Mouse (Mus musculus): ENCODE results near the gene Slc38a3.
A peak's percentile ranks its signal among the peaks of the same experiment; 100 is the strongest.

The Slc38a3 gene

DNA sequence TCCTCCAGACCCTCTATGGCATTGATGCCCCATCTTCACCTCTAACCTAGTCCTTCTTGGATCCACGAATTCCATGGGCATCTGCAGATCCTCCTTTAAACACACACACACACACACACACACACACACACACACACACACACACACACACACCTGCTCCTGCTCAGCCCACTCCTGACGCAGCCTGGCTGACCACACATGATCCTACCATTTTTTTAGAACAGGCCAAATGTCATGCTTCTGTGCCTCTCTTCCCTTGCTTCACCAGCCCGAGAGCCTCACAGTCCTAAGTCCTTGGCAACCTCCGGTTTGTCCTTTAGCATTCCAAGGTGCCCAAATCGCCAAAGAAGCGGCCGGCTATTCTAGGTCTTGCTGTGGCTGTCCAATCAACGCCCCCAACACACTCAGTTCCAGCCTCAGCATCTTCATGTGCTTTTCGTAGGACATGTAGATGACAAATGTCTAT is at the start of gene Slc38a3:
Slc38a3 (minus strand) TSS at position 51 of the 466 bp plus-strand sequence.
- DNase-seq (ENCODE audit: low spot score): no peak

DNA sequence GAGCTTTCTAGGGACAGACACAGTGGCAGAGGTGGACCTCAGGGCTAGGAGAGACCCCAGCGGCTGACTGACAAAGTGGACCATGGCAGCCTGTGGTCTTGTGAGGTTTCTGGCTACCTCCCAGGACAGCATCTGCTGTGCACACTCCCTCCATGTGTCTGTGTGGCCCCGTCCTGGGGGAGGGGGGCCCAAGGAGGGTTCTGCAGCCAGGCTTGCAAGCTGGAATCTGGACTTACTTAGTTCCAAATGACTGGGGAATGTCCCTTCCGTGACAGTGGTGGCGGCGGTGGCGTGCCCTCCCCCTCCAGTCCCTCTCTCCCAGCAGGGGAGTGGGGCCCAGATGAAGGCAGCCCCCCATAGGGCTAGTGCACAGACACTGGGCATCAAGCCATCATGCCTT is 47.6 kb upstream of the Slc38a3 start:
- no peak for DNase-seq (ENCODE audit: low spot score)

DNA sequence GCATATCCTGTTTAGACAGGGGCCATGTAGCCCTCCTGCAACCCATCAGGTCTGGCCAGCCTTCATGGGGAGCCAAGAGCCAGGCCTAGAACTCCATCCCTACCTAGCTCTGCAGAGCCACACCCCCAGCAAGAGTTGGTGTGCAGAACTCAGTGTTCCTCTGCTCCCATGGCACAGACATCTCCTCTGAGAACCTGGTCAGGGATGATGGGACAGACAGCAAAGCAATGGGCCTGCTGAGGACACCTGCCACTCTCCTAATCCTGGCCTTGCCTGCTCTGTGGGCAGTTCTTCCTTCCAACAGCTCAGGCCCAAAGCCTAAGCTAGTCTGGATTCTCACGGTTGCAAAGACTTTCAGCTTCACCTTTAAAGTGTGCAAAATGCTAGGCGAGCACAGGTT is 46.3 kb upstream of the Slc38a3 start:
- DNase-seq (ENCODE audit: low spot score): no peak

DNA sequence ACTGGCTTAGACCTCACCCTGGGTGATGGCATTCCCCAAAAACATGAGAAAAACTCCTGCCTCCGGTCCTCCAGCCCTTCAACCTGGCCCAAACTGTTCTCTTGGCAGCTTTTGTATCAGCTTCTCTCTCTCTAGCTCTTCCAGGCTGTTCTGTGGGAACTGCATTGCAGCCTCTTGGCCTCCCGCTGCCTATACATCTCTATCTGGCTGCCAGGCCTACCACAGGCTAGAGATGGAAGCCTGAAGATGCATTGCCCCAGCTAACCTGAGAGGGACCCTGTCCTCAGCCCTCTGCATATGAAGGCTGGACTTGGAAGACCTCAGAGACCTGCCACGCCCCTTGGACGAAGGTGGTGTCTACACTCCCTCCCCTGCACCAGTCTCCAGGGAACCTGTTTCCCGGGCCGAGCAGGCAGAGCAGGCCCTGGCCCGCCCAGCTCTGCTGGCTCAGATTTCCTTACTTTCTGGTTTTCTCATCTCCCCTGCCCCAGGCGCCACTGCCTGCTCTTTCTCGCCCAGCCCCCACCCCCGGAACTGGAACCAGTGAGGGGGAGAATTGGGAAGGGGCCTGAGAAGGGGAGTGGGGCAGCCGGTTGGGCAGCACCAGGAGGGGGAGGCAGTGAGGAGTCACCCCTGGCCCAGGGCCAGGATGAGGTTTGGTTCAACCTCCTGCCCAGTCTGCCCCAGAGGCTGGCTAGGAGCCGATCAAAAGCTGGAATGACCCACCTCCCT is 45.1 kb upstream of the Slc38a3 start:
- peak; percentile 53 for DNase-seq (ENCODE audit: low spot score)

DNA sequence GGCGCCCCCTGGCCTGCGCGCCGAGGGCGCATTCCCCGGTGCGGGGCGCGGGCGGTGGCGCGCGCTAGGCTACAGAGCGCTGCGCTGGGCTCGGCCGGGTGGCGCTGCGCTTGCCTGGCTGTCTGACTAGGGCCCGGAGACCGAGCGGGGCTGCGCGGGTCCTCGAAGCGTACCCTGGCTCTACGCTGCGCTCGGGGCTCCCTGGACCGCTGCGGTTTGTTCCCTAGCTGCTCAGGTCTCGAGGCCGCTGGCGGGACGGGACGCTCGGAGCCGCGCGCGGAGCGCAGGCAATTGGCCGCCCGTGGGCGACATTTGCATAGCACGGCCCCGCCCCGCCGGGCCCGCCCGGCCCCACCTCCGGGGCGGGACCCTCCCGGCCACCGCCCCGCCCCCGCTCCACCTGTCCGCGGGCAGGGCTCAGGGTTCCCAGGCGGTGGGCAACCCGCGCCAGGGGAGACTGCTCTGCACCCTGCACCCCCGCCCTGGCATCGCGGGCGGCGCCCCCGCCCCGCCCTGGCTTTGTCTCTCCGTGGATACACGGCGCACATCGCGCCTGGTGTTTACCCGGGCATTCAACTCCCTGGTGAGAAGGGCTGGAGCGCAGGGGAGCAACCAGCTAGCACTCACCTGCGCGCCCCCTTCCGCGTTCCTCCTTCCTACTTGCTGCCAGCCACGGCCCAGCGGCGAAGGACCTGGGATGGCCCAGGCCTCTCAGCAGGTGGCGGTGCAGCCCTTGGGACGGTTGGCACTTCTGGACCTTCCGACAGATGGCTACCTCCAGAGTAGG is 40.6 kb upstream of the Slc38a3 start, which contains the start of gene Sema3f:
Sema3f (minus strand) TSS at position 779 of the 787 bp plus-strand sequence.
- DNase-seq (ENCODE audit: low spot score): peak; percentile 67

DNA sequence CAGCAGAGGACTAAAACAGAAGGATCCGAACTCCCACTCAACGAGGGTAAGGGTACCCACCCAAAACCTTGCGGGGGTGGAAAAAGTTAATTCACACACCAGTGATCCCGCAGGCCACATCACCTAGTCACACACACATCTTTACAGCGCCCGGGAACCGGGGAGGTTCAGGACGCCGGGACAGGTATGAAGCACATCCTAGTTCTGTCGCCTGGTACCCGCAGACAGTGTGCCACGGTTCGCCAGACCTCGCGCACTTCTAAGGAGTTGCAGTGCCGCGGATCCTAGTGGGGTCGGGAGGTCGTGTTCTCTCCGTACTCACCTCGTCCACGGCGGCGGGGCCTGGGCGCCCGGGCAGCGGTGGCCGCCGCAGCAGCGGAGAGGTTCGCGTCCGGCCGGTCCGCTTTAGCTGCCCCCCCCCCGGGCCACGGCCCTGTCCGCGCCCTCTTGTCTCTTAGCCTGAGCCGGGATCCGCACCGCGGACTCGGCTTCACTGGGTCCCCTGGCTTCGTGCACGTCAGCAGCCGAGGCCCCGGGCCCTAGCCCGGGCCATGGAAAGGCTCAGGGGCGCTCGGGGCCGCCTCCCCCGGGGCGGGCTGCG is 39.9 kb upstream of the Slc38a3 start:
- no peak for DNase-seq (ENCODE audit: low spot score)

DNA sequence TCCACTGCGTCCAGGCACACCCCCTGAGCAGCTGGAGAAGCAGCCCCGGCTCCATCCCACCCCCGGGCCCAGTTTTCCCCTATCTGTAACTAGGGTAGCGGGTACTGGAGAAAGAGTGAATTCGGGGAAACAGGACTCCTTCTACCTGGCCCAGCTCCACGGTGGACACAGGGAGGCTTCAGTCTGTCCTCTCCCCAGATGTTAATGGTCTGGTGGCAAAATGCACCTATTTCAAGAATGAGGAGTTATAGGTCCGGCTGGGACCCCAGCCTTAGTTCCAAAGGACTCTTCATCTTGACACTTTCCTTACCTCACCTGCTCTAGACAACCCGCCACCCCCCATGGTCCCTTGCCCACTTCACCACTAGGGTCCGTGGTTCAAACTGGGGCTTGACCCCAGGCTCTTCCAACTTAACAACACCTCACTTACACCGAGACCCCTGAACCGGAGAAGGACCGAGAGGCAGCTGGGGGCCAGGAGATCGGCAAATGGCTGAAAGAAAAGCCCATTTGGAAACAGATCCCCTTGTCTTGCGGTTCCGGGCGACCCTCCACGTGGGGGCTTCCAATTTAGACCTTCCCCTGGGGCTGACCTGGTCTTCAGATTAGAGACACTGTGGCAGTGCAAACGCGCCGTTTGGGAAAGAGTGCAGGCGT is 39.2 kb upstream of the Slc38a3 start:
- no peak for DNase-seq (ENCODE audit: low spot score)

DNA sequence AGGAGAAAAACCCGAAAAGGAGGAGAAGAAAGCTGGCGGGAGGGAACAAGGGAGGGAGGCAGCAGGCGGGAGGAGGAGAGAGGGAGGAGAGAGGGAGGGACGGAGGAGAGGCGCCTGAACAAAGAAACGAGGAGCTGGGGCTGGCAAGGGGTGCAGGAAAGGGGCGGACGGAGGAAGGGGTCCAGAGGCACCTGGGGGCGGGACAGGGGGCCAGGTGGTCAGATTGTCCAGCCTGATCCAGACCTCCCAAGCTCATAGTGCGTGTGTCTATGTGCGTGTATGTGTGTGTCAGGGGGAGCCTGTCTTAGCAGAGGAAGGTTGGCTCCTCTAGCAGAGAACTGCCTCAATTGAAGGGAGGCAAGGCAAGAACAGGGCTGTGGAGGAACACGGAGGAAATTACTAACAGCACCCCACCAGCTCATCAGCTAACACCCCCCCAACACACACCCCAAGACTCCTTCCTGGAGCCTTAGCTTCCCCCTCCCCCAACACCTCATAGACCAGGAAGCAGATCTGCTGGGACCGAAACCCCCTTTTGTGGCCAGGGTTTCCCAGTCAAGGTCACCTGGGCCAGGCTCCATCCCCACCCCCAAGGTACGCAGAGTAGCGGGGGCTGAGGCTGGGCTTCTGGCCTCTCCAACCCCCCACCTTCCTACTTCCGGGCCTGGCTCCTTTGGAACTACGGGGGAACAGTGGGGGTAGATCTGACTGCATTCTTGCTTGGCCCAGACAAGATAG is 38.5 kb upstream of the Slc38a3 start:
- no peak for DNase-seq (ENCODE audit: low spot score)

DNA sequence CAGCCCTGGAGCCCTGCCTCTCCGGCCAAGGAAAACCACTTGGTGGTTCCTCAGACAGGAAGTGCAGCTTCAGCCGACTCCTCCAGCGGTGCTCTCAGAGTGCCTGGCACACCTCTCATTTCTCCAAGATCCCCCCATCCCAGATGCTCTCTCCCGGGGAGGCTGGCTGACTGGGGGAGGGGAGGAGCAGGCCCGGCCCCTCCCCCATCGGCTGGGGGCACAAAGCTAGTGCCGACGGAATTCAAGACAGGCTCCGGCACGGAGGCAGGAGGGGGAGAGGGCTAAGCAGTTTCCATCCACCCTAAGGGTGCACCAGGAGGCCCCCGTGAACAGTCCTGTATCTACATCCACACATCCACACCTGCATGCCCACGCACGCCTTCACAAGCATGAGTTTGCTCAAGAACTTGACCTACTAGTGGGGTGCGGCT is 37.5 kb upstream of the Slc38a3 start:
- DNase-seq (ENCODE audit: low spot score): no peak

DNA sequence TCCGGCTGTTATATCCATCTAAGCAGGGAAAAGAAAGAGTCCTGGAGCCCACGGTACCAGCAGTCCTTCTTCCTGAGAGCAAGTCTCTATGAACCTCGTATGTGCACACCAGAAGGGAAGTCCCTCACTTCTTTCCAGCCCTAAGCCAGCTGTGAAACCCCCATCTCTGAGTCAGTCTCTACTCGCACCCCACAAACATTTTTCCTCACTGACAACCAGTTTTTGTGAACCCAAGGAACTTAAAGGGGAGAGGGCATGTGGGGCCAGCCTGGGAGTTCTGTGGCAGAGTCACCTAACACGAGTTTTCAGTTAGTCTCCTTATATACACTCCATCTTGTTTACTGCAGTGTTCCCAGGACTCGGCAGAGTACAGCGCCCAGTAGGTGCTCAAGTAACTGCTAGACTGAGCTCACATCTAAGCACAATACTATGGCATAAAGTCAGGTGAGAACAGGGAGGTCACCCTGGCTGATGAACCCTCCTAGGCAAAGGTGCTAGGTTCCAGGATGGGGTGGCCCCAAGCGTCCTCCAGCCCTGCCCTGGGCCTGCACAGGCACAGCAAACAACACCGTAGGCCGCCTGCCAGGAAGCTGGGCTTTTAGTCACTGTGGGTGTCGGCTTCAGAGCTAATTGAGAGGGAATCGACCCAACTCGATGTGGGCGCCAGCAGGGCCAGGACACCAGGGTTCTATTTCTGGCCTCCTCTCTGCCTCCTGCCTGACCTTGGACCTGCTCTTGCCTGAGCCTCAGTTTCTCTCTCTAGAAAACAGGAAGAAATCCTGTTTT is 34.2 kb upstream of the Slc38a3 start:
- DNase-seq (ENCODE audit: low spot score): no peak

DNA sequence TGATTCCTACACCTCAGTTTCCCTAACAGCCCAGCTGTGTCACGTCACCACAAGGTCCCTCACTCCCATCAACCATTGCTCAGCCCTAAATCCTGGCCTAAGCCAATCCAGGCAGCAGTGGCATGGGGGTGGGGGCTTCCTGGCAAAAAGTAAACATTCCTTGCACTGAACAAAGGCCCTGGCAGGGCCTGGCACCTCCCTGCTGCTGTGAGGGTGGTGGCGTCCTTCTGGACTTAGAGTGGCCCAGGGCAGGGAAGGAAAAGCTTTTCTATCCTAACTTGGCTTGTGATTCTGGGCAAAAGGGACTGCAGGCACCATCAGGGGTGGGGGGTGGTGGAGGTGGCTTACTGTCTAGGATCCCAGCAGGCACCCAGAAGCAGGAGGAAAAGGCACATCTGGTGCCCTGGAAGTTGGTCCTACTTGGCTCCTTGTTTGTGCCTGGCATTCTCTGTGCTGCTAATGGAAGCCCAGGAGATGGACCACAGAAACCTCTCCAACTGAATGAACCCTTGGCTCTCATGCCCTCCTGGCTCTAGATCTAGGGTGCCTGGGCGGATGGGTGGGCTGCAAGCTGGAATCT is 33.4 kb upstream of the Slc38a3 start:
- no peak for DNase-seq (ENCODE audit: low spot score)

DNA sequence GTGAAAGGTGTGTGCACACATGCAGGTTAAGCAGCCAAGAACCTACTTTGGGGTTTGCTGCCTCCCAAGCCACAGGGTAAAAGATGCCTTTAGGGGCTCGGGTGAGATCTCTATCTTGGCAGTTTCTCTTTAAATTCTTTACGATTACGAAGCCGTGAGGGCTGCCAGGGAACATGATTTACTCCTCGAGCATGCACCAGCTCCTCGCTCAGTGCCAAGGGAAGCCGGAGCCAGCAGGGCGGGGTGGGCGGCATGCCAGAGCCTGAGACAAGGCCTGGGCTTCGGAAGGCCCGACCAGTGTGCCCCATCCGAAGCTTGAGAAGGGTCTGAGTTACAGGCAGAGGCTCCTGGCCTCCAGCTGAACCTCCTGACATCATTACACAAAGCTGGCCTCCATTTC is 32.3 kb upstream of the Slc38a3 start:
- DNase-seq (ENCODE audit: low spot score): peak; percentile 70

DNA sequence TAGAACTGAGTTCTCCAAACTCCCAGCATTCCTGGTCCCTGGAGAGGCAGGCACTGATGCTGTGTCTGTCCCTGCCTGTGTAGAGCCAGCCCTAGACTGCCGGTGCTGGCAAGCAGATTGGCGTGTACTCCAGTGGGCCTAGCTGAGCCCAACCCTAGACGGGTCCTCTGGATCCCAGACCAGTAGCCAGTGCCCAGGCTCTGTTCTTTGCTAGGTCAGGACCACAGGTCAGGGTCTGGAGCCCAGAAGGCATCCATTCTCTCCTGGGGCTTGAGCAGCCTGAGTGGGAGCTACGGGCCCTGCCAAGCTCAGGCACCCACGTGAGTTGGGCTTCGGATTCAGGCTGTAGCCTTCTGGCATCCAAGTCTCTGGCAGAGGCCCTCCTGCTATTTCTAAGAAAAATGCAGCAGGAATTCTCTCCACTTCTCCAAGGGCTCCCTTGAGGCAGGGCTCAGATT is 30.8 kb upstream of the Slc38a3 start:
- no peak for DNase-seq (ENCODE audit: low spot score)

DNA sequence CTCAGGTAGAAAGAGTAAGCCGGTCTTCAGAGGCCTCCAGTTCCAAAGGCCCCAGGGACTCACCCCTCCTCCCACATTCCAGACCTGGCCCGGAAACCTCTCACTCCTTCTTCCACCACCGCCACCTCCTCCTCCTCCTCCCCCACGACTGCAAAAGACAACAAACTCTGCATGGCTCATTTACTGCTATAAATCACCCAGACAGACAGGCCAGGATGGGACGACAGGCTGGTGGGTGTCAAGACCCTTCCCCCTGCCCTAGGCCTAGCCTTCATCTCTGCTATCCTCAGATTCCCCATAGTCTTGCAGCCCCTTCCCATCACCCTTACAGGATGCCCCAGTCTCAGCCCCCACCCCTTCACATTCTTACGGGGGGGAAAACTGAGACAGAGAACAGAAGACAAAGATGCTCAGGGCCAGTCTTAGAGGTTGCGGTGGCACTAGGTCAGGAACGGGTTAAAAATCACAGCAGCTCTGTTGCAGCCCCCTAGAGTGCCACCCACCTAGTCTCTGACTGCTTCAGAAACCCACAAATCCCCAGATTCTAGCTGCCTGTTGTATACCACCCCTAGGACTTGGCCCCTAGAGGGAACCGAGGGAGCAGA is 30.1 kb upstream of the Slc38a3 start:
- DNase-seq (ENCODE audit: low spot score): no peak

DNA sequence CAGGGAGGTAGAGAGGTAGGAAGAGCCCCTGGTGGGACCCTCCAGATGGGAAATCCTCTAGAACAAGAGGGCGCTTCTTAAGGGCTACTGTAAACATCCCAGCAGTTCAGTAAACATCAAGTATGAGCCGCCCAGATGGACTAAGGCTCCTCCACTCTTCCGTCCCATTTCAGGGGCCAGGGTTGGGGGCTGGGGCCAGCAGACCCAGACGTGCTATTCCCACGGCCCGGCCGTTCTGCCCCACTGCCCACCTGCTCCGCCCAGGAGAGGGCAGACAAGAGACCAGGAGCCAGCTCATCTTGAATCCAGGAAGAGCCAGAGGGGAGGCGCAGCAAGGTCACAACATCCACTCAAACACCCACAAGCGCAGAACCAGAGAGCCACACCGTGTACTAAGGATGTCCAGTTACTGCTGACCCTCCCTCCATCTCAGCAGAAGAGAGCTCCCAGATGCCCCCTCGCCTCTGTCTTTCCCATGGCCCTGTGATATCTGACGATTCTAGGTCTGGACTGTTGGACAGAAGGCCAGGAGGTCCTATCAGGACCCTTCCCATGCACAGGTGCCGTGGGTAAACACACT is 29.4 kb upstream of the Slc38a3 start:
- no peak for DNase-seq (ENCODE audit: low spot score)

DNA sequence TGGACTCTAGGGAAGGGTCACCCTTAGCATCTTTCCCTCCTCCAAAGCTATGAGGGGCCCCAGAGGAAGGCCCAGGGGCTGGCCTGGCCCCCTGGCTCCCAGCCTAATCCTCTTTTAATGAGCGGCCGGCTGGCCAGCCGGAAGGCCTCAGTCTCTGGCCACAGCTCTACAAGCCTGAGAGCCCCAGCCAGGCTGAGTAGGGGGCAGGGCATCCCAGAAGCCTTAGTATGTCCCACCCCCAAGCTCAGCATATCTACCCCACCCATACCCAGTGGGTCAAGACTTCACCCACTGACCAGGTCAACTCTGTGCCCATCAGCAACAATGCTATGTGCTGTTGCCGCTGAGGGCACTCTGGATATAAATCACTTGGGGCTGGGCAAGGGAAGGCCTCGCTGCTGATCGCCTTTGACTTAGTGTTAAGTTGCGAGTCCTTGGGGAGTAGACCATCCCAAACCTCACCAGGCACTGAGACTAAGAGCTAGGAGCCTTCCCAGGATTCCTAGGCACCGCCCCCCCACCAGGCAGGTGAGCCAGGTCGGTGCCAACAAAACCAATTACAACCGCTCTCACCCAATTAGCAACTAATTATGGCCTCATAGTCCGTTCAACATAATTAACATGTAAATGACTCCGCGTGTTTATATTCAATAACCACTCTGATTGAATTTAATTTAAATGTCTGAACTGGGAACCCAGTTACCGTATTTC is 28.6 kb upstream of the Slc38a3 start:
- DNase-seq (ENCODE audit: low spot score): no peak

DNA sequence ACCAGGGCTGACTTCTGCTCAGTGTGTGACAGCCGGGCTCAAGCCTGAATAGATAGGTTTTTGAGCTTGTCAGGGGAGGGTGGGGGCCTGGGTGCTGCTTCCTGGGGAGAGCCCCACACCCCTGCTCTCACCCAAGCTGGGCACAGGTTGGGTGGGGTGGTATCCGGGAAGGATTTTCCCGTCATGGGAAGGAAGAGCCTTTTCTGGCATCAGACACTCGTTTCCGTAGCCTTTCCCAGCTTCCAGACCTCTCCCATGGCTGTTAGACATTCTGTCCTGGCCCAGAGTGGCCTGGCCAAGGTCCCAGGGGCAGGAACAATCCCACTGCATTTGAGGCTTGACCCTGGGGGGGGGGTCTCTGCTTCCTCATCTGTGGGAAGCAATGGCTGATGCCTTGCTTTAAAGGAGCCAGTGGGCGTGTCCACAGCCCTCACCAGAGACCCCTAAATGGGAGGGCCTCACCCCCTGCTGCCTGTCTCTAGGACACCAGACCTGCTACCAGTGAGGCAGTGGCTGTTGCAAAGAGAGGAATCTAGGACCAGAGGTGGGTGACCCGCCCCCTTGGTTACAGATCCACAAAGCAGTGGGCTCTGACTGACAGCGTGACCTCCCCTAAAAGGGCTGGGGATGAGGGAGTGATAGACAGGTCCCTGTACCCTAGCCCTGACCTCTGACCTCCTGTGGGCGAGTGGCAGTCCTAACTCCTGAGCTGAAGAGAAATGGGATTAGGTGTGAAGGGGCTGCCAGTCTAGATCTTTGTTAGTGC is 27.7 kb upstream of the Slc38a3 start:
- no peak for DNase-seq (ENCODE audit: low spot score)

DNA sequence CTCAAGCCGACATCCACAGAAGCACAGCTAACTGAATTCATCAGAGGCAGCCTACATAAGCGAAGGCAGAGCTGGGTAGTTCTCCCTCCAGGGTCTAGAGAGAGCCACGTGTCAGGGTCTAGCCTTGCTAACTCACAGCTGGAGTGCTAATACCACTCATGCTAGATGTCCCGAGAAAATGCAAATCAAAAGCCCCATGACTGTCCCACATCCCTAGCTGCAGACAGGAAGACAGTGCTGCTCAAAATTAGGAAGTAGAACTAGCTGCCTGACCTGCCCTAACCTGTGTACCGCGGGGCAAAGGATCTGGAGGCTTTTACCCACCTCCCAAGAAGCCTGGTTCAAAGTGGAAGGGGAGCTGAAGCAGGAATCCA is 26.8 kb upstream of the Slc38a3 start:
- DNase-seq (ENCODE audit: low spot score): no peak
